Mouse (Mus musculus): ENCODE data around the gene Tm4sf20. TPM values are rescaled to one million over a fixed set of nuclear protein-coding genes. Genes with fewer than 3 reads are reported as not detected.

Tm4sf20 gene
- total and polyA plus RNA-seq, 3 experiments: not detected

DNA sequence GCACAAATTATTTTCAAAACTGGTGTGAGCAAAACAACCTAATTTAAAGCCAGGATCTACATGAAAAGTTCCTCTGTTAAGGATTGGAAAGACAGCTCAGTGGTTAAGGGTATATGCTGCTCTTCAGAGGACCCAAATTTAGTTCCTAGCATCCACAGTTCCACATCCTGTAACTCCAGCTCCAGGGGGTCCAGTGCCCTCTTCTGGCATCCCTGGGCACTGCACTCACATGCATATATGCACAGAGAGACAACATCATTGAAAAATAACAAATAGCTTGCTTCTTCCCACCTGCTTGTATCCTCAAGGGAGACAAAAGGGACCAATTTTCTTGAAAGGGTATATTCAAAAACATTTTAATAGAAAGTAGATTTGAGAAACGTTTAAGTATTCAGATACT lies 6.0 kb downstream of the Tm4sf20 start:
- DNase-seq (ENCODE audit: extremely low read depth): no peak
- TF ChIP-seq TBP (conservative IDR thresholded peaks at IDR 0.05; ENCODE audit: low read depth, low read length): no peak
- peak; percentile 33 to 34; a peak in 3 of 4 replicates for TF ChIP-seq CTCF (conservative IDR thresholded peaks at IDR 0.05 in 1 of 2, IDR thresholded peaks at IDR 0.05 in 1 of 2; ENCODE audit: low read depth in 2 of 2, low read length in 2 of 2)
- TF ChIP-seq KAT2A (IDR thresholded peaks at IDR 0.05; ENCODE audit: insufficient replicate concordance, low read length): no peak
- no peak for TF ChIP-seq HCFC1 (IDR thresholded peaks at IDR 0.05; ENCODE audit: low read depth, low read length)
- TF ChIP-seq CHD2 (IDR thresholded peaks at IDR 0.05; ENCODE audit: low read length): no peak
- Histone ChIP-seq H3K79me2 (replicated peaks; ENCODE audit: control insufficient read depth, extremely low read depth, insufficient read depth, poor library complexity, severe bottlenecking) (no peaks in the 10 kb centered on the region), H3K9ac (ENCODE audit: insufficient read depth, low read depth) (no peak overlapping the region), H3K4me2 (ENCODE audit: insufficient read depth, low read depth, poor library complexity, severe bottlenecking) (no peak overlapping the region), H3K9me3 (replicated peaks; ENCODE audit: low read length) (no peaks in the 10 kb centered on the region), H3K27me3 (replicated peaks) (no peaks in the 10 kb centered on the region), H3K36me3 (replicated peaks in 1 of 2; ENCODE audit: control insufficient read depth in 1 of 2, insufficient read depth in 1 of 2, low read length in 1 of 2) (peaks cover 0 to 38% of the 10 kb centered on the region in 2 experiments), H3K4me3 (replicated peaks in 1 of 3; ENCODE audit: low read depth in 2 of 3, low read length in 2 of 3, poor library complexity in 1 of 3) (no peak overlapping the region), H3K27ac (ENCODE audit: insufficient read depth, low read depth) (no peak overlapping the region), H3K4me1 (ENCODE audit: control insufficient read depth in 1 of 2, insufficient read depth in 2 of 2) (no peaks in the 10 kb centered on the region)
- in situ Hi-C loops (cut with MboI; ENCODE audit: low pct_ligation_motif_present, low pct_unique_long_range_greater_than_20kb, low sequenced_read_pairs): loop anchor here (25.0 kb wide), 1 partner anchor 200 kb away; no protein-coding TSS in a partner anchor
- dilution Hi-C loops (cut with MboI; ENCODE audit: extremely low pct_ligation_motif_present, extremely low pct_unique_long_range_greater_than_20kb, low sequenced_read_pairs): no loop called here

DNA sequence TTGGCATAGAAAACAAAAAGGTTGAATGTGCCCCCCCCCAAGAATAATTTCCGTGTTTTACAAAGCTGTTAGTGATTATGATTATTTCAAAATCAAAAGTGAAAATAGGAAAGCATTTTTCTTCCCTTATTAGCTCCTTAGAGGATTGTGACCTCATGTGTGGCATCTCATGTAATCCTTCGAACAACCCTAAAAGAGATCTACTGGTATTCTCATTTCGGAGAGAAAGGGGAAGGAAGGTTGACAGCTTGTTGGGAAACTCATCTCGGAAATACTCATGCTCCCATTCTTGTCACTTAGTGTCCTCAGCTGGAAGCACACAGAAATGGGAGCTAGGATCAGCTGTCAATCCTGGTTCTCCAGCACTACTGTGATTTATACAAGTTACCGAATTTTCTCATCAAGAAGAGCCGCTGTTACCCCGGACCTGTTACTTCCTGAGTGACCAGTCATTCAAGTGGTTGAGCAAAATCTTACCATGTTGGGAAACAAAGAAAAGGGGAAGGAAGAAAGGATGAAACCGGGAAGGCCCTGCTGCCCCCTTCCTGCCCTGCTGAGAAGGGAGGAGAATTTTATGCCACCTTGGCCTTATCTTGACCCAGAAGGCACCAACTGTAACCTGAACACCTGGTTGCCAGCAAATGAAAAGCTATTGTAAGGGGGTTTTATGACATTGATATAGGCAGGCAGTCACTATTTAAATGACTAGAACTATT lies 6.6 kb downstream of the Tm4sf20 start:
- Histone ChIP-seq H3K79me2 (replicated peaks; ENCODE audit: control insufficient read depth, extremely low read depth, insufficient read depth, poor library complexity, severe bottlenecking) (no peaks in the 10 kb centered on the region), H3K27me3 (replicated peaks) (no peaks in the 10 kb centered on the region), H3K27ac (ENCODE audit: insufficient read depth, low read depth) (no peak overlapping the region), H3K4me1 (ENCODE audit: control insufficient read depth in 1 of 2, insufficient read depth in 2 of 2) (no peaks in the 10 kb centered on the region), H3K9me3 (replicated peaks; ENCODE audit: low read length) (no peaks in the 10 kb centered on the region), H3K4me2 (ENCODE audit: insufficient read depth, low read depth, poor library complexity, severe bottlenecking) (no peak overlapping the region), H3K36me3 (replicated peaks in 1 of 2; ENCODE audit: control insufficient read depth in 1 of 2, insufficient read depth in 1 of 2, low read length in 1 of 2) (peaks cover 0 to 41% of the 10 kb centered on the region in 2 experiments), H3K9ac (ENCODE audit: insufficient read depth, low read depth) (no peak overlapping the region), H3K4me3 (replicated peaks in 1 of 3; ENCODE audit: low read depth in 2 of 3, low read length in 2 of 3, poor library complexity in 1 of 3) (no peak overlapping the region)
- TF ChIP-seq MYC (IDR thresholded peaks at IDR 0.05; ENCODE audit: low read depth, low read length) (no peak), NELFE (IDR thresholded peaks at IDR 0.05; ENCODE audit: low read depth, low read length) (no peak), TBP (conservative IDR thresholded peaks at IDR 0.05; ENCODE audit: low read depth, low read length) (no peak), TCF12 (IDR thresholded peaks at IDR 0.05; ENCODE audit: low read depth, low read length) (no peak), RAD21 (IDR thresholded peaks at IDR 0.05; ENCODE audit: low read depth, low read length) (no peak), GABPA (IDR thresholded peaks at IDR 0.05; ENCODE audit: insufficient replicate concordance, low read depth, low read length) (no peak), ZMIZ1 (IDR thresholded peaks at IDR 0.05; ENCODE audit: low read depth, low read length) (no peak), ELF1 (IDR thresholded peaks at IDR 0.05; ENCODE audit: low read depth, low read length) (no peak), E2F4 (IDR thresholded peaks at IDR 0.05; ENCODE audit: insufficient replicate concordance, low read depth, low read length) (no peak), IRF4 (IDR thresholded peaks at IDR 0.05; ENCODE audit: low read depth, low read length) (no peak), ZNF384 (IDR thresholded peaks at IDR 0.05; ENCODE audit: low read depth, low read length) (no peak), USF1 (IDR thresholded peaks at IDR 0.05; ENCODE audit: low read depth, low read length) (no peak), SIN3A (IDR thresholded peaks at IDR 0.05; ENCODE audit: low read length) (no peak), ETS1 (conservative IDR thresholded peaks at IDR 0.05; ENCODE audit: low read depth, low read length) (no peak), MXI1 (IDR thresholded peaks at IDR 0.05; ENCODE audit: low read depth, low read length) (no peak)
- dilution Hi-C loops (cut with MboI; ENCODE audit: extremely low pct_ligation_motif_present, extremely low pct_unique_long_range_greater_than_20kb, low sequenced_read_pairs): no loop called here
- in situ Hi-C loops (cut with MboI; ENCODE audit: low pct_ligation_motif_present, low pct_unique_long_range_greater_than_20kb, low sequenced_read_pairs): loop anchor here (25.0 kb wide), 1 partner anchor 199 kb away; no protein-coding TSS in a partner anchor
- DNase-seq (ENCODE audit: extremely low read depth): no peak
